Mouse (Mus musculus): Measurements from ENCODE around the gene Igfbpl1. TPM values are rescaled to one million over a fixed set of nuclear protein-coding genes. Genes with fewer than 3 reads are reported as not detected.

Igfbpl1 gene
- polyA plus RNA-seq, 1 experiment = 0.18 TPM

GRCm38 (mm10) chr4:45808034-45808433 lies 18.7 kb downstream of the Igfbpl1 start:
- 57% methylated on average over 7 of the region's 7 CpGs for WGBS
- DNase-seq = no peak
- no peaks in the 10 kb centered on the region for H3K4me1 ChIP-seq (ENCODE audit: control insufficient read depth, insufficient read depth, low read length)
- H3K4me3 ChIP-seq (replicated peaks; ENCODE audit: extremely low read depth, low read depth, low read length) = no peak overlapping the region
- TF ChIP-seq CTCF (IDR thresholded peaks at IDR 0.05; ENCODE audit: insufficient read depth, low read length) = no peak
- TF ChIP-seq POLR2A (IDR thresholded peaks at IDR 0.05; ENCODE audit: borderline replicate concordance, extremely low read depth, low read depth, low read length) = no peak

- 95% methylated on average over 14 of the region's 14 CpGs for WGBS
- DNase-seq = no peak
- Histone ChIP-seq H3K4me1 (ENCODE audit: control insufficient read depth, insufficient read depth, low read length) (peaks cover 2% of the 10 kb centered on the region; the same call in 1 of the 2 replicates), H3K4me3 (replicated peaks; ENCODE audit: extremely low read depth, low read depth, low read length) (no peak overlapping the region)
- TF ChIP-seq CTCF (IDR thresholded peaks at IDR 0.05; ENCODE audit: insufficient read depth, low read length) (no peak), POLR2A (IDR thresholded peaks at IDR 0.05; ENCODE audit: borderline replicate concordance, extremely low read depth, low read depth, low read length) (no peak)
These were observed 23.8 kb downstream of the Igfbpl1 start for GRCm38 (mm10) chr4:45802900-45803299.

GRCm38 (mm10) chr4:45799956-45800537 lies 26.7 kb downstream of the Igfbpl1 start:
- Histone ChIP-seq H3K4me3 (replicated peaks; ENCODE audit: extremely low read depth, low read depth, low read length) (no peak overlapping the region), H3K4me1 (ENCODE audit: control insufficient read depth, insufficient read depth, low read length) (peaks cover 2% of the 10 kb centered on the region; the same call in 1 of the 2 replicates)
- DNase-seq = no peak
- 50% methylated on average over 3 of the region's 3 CpGs for WGBS
- TF ChIP-seq POLR2A (IDR thresholded peaks at IDR 0.05; ENCODE audit: borderline replicate concordance, extremely low read depth, low read depth, low read length) (no peak), CTCF (IDR thresholded peaks at IDR 0.05; ENCODE audit: insufficient read depth, low read length) (no peak)

- Histone ChIP-seq H3K4me1 (ENCODE audit: control insufficient read depth, insufficient read depth, low read length) (peaks cover 2% of the 10 kb centered on the region; the same call in 1 of the 2 replicates), H3K4me3 (replicated peaks; ENCODE audit: extremely low read depth, low read depth, low read length) (peak within 1 kb of the TSS; percentile 62)
- peak; percentile 59 for DNase-seq
- TF ChIP-seq CTCF (IDR thresholded peaks at IDR 0.05; ENCODE audit: insufficient read depth, low read length) = no peak
- no peak for TF ChIP-seq POLR2A (IDR thresholded peaks at IDR 0.05; ENCODE audit: borderline replicate concordance, extremely low read depth, low read depth, low read length)
- 2% methylated on average over 26 of the region's 26 CpGs for WGBS
These were observed 27.8 kb downstream of the Igfbpl1 start, which contains the start of gene Aldh1b1 for GRCm38 (mm10) chr4:45798964-45799363. Gene Aldh1b1 (plus strand): TSS chr4:45799022.

- WGBS = 55% methylated on average over 5 of the region's 5 CpGs
- peaks cover 2% of the 10 kb centered on the region; the same call in 1 of the 2 replicates for H3K4me1 ChIP-seq (ENCODE audit: control insufficient read depth, insufficient read depth, low read length)
- no peak for TF ChIP-seq POLR2A (IDR thresholded peaks at IDR 0.05; ENCODE audit: borderline replicate concordance, extremely low read depth, low read depth, low read length)
- no peak overlapping the region for H3K4me3 ChIP-seq (replicated peaks; ENCODE audit: extremely low read depth, low read depth, low read length)
- DNase-seq = no peak
These were observed 30.0 kb downstream of the Igfbpl1 start for GRCm38 (mm10) chr4:45796760-45797159.

GRCm38 (mm10) chr4:45795191-45795811 lies 31.4 kb downstream of the Igfbpl1 start:
- peaks cover 2% of the 10 kb centered on the region; the same call in 1 of the 2 replicates for H3K4me1 ChIP-seq (ENCODE audit: control insufficient read depth, insufficient read depth, low read length)
- TF ChIP-seq CTCF (IDR thresholded peaks at IDR 0.05; ENCODE audit: insufficient read depth, low read length) = no peak
- TF ChIP-seq POLR2A (IDR thresholded peaks at IDR 0.05; ENCODE audit: borderline replicate concordance, extremely low read depth, low read depth, low read length) = no peak
- DNase-seq = no peak
- 3% methylated on average over 12 of the region's 12 CpGs for WGBS
- no peak overlapping the region for H3K4me3 ChIP-seq (replicated peaks; ENCODE audit: extremely low read depth, low read depth, low read length)

GRCm38 (mm10) chr4:45790018-45790417 lies 36.7 kb downstream of the Igfbpl1 start:
- Histone ChIP-seq H3K4me3 (replicated peaks; ENCODE audit: extremely low read depth, low read depth, low read length) (no peak overlapping the region), H3K4me1 (ENCODE audit: control insufficient read depth, insufficient read depth, low read length) (no peaks in the 10 kb centered on the region; the same call in 1 of the 2 replicates)
- DNase-seq = no peak
- WGBS = 63% methylated on average over 2 of the region's 2 CpGs
- TF ChIP-seq CTCF (IDR thresholded peaks at IDR 0.05; ENCODE audit: insufficient read depth, low read length) = no peak
- no peak for TF ChIP-seq POLR2A (IDR thresholded peaks at IDR 0.05; ENCODE audit: borderline replicate concordance, extremely low read depth, low read depth, low read length)

- no peaks in the 10 kb centered on the region; the same call in 1 of the 2 replicates for H3K4me1 ChIP-seq (ENCODE audit: control insufficient read depth, insufficient read depth, low read length)
- H3K4me3 ChIP-seq (replicated peaks; ENCODE audit: extremely low read depth, low read depth, low read length) = no peak overlapping the region
- 52% methylated on average over 13 of the region's 13 CpGs for WGBS
- TF ChIP-seq POLR2A (IDR thresholded peaks at IDR 0.05; ENCODE audit: borderline replicate concordance, extremely low read depth, low read depth, low read length) (no peak), CTCF (IDR thresholded peaks at IDR 0.05; ENCODE audit: insufficient read depth, low read length) (no peak)
- no peak for DNase-seq
These were observed 37.3 kb downstream of the Igfbpl1 start for GRCm38 (mm10) chr4:45789263-45789958.

GRCm38 (mm10) chr4:45788446-45789081 lies 38.2 kb downstream of the Igfbpl1 start:
- TF ChIP-seq CTCF (IDR thresholded peaks at IDR 0.05; ENCODE audit: insufficient read depth, low read length) (no peak), POLR2A (IDR thresholded peaks at IDR 0.05; ENCODE audit: borderline replicate concordance, extremely low read depth, low read depth, low read length) (no peak)

More at GRCm38 (mm10) chr4:45788446-45789081, 38.2 kb downstream of the Igfbpl1 start:
- no peaks in the 10 kb centered on the region; the same call in 1 of the 2 replicates for H3K4me1 ChIP-seq (ENCODE audit: control insufficient read depth, insufficient read depth, low read length)
- H3K4me3 ChIP-seq (replicated peaks; ENCODE audit: extremely low read depth, low read depth, low read length) = no peak overlapping the region
- WGBS = 63% methylated on average over 13 of the region's 13 CpGs
- no peak for DNase-seq
